Mouse (Mus musculus) spleen, postnatal 0 days (tissue): ENCODE measurements around the gene Olfr362. TPM values are rescaled to one million over a fixed set of nuclear protein-coding genes. Genes with fewer than 3 reads are reported as not detected.

ENCODE experiments used
- polyA plus RNA-seq: library from polyadenylated mRNA; unstranded; fragments of >200 nt; fragmentation: Nextera tagmentation; extraction: Ambion mirVana; gene quantifications from 2 replicates; pipeline ENCODE4 v1.2.1, GENCODE M21; 2015

Olfr362 gene
- not detected in 2 replicates for polyA plus RNA-seq

DNA sequence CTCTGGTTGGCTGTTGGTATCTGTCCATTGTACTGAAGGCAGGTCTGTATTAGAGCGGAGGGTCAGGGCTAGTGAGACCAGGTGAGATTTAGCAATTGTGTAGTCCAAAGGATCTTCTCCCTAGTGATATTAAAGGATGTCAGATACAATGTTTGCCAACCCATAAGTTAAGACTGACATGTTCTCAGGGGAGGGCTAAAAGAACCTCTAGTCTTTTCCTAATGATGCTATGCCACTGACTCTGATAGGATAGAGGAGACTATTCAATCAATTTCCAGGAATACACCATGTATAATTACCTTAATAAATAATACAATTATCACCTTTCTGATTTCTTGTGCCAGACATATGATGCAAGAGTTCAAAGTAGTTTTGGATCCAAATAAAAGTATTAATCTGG lies at the start of gene Olfr362:
TSS of gene Olfr362 (minus strand) at position 101 of the 400 bp plus-strand sequence.

DNA sequence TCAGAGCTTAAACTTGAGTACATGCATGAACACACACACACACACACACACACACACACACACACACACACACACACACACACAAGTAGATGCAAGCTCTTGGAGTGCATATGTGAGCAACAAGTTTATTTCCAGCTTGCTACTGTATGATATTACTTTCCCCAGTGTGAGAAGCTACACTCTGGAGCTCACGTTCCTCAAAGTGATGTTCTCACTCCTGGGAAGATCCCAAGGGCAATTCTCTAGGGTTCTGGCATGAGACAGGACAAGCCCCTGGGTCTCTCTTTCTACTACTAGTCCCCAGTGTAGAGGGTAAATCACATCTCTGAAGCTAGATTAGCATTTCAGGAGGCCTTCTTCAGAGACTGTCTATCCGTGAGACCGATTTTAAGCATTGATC lies 21.3 kb upstream of the Olfr362 start, which contains the start of gene Olfr364-ps1:
TSS of gene Olfr364-ps1 (plus strand) at position 301 of the 400 bp plus-strand sequence.

DNA sequence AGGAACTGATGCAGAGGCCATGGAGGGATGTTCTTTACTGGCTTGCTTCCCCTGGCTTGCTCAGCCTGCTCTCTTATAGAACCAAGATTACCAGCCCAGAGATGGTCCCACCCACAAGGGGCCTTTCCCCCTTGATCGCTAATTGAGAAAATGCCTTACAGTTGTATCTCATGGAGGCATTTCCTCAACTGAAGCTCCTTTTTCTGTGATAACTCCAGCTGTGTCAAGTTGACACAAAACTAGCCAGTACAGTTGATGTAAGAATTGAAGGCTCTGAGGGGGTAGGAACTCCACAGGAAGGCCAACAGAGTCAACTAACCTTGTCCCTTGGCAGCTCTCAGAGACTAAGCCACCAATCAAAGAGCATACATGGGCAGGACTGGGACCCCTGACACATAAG lies 28.5 kb downstream of the Olfr362 start, which contains the start of gene Olfr361:
TSS of gene Olfr361 (minus strand) at position 101 of the 400 bp plus-strand sequence.

DNA sequence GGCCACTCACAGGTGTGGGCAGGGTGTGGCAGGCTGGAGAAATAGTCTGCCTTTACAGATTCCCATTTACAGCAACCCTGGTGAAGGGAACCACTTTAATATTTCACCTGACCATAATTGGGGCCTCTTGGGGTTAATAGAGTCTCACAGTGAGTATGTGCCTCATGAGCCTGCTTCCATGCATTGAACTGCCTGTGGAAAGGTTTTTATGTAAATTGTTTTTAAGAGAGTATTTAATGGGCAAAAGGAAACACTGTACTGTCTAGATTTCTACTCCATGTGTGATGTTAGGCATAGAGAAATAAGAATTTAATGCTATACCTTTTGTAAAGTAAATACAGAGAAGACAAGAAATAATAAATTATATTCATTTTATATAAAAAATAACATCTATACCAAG lies 52.3 kb downstream of the Olfr362 start, which contains the start of gene Olfr360:
TSS of gene Olfr360 (plus strand) at position 301 of the 400 bp plus-strand sequence.

Other genes with a start within 250 kb of the Olfr362 start
- not detected in 2 replicates for gene Olfr352, start 249.4 kb downstream of the Olfr362 start, polyA plus RNA-seq
- gene Olfr353, start 225.0 kb downstream of the Olfr362 start, polyA plus RNA-seq = not detected in 2 replicates
- gene Olfr354, start 212.2 kb downstream of the Olfr362 start, polyA plus RNA-seq = not detected in 2 replicates
- gene Olfr355, start 189.0 kb downstream of the Olfr362 start, polyA plus RNA-seq = not detected in 2 replicates
- not detected in 2 replicates for gene Olfr356, start 180.8 kb downstream of the Olfr362 start, polyA plus RNA-seq
- gene Olfr357, start 124.1 kb downstream of the Olfr362 start, polyA plus RNA-seq = not detected in 2 replicates
- gene Olfr358, start 108.6 kb downstream of the Olfr362 start, polyA plus RNA-seq = not detected in 2 replicates
- not detected in 2 replicates for gene Olfr360, start 52.2 kb downstream of the Olfr362 start, polyA plus RNA-seq
- gene Olfr361, start 28.6 kb downstream of the Olfr362 start, polyA plus RNA-seq = not detected in 2 replicates
- not detected in 2 replicates for gene Olfr364-ps1, start 21.4 kb upstream of the Olfr362 start, polyA plus RNA-seq
- not detected in 2 replicates for gene Olfr365, start 70.3 kb upstream of the Olfr362 start, polyA plus RNA-seq
- not detected in 2 replicates for gene Olfr366, start 93.7 kb upstream of the Olfr362 start, polyA plus RNA-seq
- not detected in 2 replicates for gene Olfr368, start 208.6 kb upstream of the Olfr362 start, polyA plus RNA-seq
- gene Pdcl, start 241.4 kb upstream of the Olfr362 start, polyA plus RNA-seq = 16.5 and 20.2 TPM in 2 replicates